Mouse (Mus musculus): Measurements from ENCODE around the gene Klhl6. TPM values are rescaled to one million over a fixed set of nuclear protein-coding genes. Genes with fewer than 3 reads are reported as not detected.
A peak's percentile ranks its signal among the peaks of the same experiment; 100 is the strongest.

Gene Klhl6
- total and polyA plus RNA-seq, 3 experiments: 5.3 to 5.4 (median 5.4) TPM

GRCm38 (mm10) chr16:19977282-19977681 is 5.6 kb downstream of the Klhl6 start:
- Histone ChIP-seq H3K36me3 (ENCODE audit: control insufficient read depth, insufficient read depth, low read length) (peaks cover 20% of the 10 kb centered on the region), H3K4me1 (ENCODE audit: control insufficient read depth, insufficient read depth, low read length) (peaks cover 6% of the 10 kb centered on the region), H3K79me2 (replicated peaks; ENCODE audit: control insufficient read depth, insufficient read depth, low read length) (peaks cover 9% of the 10 kb centered on the region), H3K4me3 (no peak overlapping the region), H3K9ac (ENCODE audit: low read depth, low read length) (no peak overlapping the region), H3K27me3 (ENCODE audit: control insufficient read depth, insufficient read depth, low read length) (no peaks in the 10 kb centered on the region), H3K27ac (peak overlapping the region; percentile 27)
- DNase-seq: no peak
- intact Hi-C loops (cut with DNase I): no loop called here
- no peak for TF ChIP-seq EP300 (IDR thresholded peaks at IDR 0.05; ENCODE audit: insufficient read depth, low read depth, low read length)
- no peak for TF ChIP-seq POLR2A (IDR thresholded peaks at IDR 0.05; ENCODE audit: insufficient read depth, low read depth, low read length)
- TF ChIP-seq CTCF (IDR thresholded peaks at IDR 0.05): no peak
- 56% methylated on average over 5 of the region's 5 CpGs for WGBS

DNA sequence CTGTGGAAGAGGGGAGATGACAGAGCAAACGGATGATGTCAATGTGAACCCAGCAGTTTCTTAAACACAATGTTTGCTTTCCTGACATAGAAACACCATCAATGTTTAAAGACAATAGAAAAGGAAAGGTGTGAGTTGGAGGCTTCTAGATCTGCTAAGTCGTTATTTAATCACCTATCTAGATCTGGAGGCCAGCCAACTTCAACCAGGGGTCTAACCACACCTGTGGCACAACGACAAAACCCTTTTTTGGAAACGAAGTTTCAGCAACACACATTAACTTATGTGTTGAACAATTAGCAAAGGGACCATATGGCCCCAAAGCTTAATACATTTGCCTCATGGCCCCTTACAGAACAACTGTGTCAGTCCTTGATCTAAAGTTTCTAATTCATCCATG is 6.0 kb downstream of the Klhl6 start:
- peaks cover 6% of the 10 kb centered on the region for H3K4me1 ChIP-seq (ENCODE audit: control insufficient read depth, insufficient read depth, low read length)
- no peak for DNase-seq
- intact Hi-C loops (cut with DNase I): no loop called here
- no peak overlapping the region for H3K9ac ChIP-seq (ENCODE audit: low read depth, low read length)
- no peaks in the 10 kb centered on the region for H3K27me3 ChIP-seq (ENCODE audit: control insufficient read depth, insufficient read depth, low read length)
- H3K4me3 ChIP-seq: no peak overlapping the region
- peaks cover 20% of the 10 kb centered on the region for H3K36me3 ChIP-seq (ENCODE audit: control insufficient read depth, insufficient read depth, low read length)
- H3K79me2 ChIP-seq (replicated peaks; ENCODE audit: control insufficient read depth, insufficient read depth, low read length): peaks cover 9% of the 10 kb centered on the region
- TF ChIP-seq POLR2A (IDR thresholded peaks at IDR 0.05; ENCODE audit: insufficient read depth, low read depth, low read length): no peak
- no peak for TF ChIP-seq EP300 (IDR thresholded peaks at IDR 0.05; ENCODE audit: insufficient read depth, low read depth, low read length)
- TF ChIP-seq CTCF (IDR thresholded peaks at IDR 0.05): no peak
- 45% methylated on average over 4 of the region's 4 CpGs for WGBS
- peak overlapping the region; percentile 27 for H3K27ac ChIP-seq

DNA sequence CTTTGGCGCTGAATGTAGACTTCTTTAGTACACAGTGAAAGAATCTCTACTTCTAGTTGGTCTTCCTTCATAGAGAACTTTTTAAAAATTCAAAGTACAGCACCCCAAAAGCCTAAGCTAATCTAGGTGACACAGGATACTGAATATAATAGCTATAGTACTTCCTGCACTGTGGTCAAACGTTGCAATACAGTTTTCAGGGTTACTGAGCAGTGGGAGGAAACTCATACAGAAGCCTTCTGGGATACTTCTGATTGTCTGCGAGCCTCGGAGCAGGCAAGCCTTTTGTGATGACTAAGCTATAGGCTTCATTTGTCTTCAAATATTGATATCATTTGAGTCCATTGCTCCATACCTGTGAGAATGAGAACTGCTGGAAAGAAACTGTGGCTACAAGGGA is 7.4 kb downstream of the Klhl6 start:
- 53% methylated on average over 4 of the region's 4 CpGs for WGBS
- Histone ChIP-seq H3K79me2 (replicated peaks; ENCODE audit: control insufficient read depth, insufficient read depth, low read length) (peaks cover 8% of the 10 kb centered on the region), H3K4me1 (ENCODE audit: control insufficient read depth, insufficient read depth, low read length) (peaks cover 6% of the 10 kb centered on the region), H3K27ac (no peak overlapping the region), H3K27me3 (ENCODE audit: control insufficient read depth, insufficient read depth, low read length) (no peaks in the 10 kb centered on the region), H3K9ac (ENCODE audit: low read depth, low read length) (no peak overlapping the region), H3K36me3 (ENCODE audit: control insufficient read depth, insufficient read depth, low read length) (peaks cover 17% of the 10 kb centered on the region), H3K4me3 (no peak overlapping the region)
- TF ChIP-seq POLR2A (IDR thresholded peaks at IDR 0.05; ENCODE audit: insufficient read depth, low read depth, low read length) (no peak), CTCF (IDR thresholded peaks at IDR 0.05) (no peak), EP300 (IDR thresholded peaks at IDR 0.05; ENCODE audit: insufficient read depth, low read depth, low read length) (no peak)
- no peak for DNase-seq
- intact Hi-C loops (cut with DNase I): no loop called here

GRCm38 (mm10) chr16:19973480-19973879 is 9.4 kb downstream of the Klhl6 start:
- no peak overlapping the region for H3K27ac ChIP-seq
- no peak overlapping the region for H3K4me3 ChIP-seq
- peaks cover 8% of the 10 kb centered on the region for H3K79me2 ChIP-seq (replicated peaks; ENCODE audit: control insufficient read depth, insufficient read depth, low read length)
- no peak overlapping the region for H3K9ac ChIP-seq (ENCODE audit: low read depth, low read length)
- 87% methylated on average over 1 of the region's 1 CpGs for WGBS
- TF ChIP-seq CTCF (IDR thresholded peaks at IDR 0.05) (no peak), EP300 (IDR thresholded peaks at IDR 0.05; ENCODE audit: insufficient read depth, low read depth, low read length) (no peak), POLR2A (IDR thresholded peaks at IDR 0.05; ENCODE audit: insufficient read depth, low read depth, low read length) (no peak)
- H3K27me3 ChIP-seq (ENCODE audit: control insufficient read depth, insufficient read depth, low read length): no peaks in the 10 kb centered on the region
- intact Hi-C loops (cut with DNase I): no loop called here
- H3K36me3 ChIP-seq (ENCODE audit: control insufficient read depth, insufficient read depth, low read length): peaks cover 12% of the 10 kb centered on the region
- H3K4me1 ChIP-seq (ENCODE audit: control insufficient read depth, insufficient read depth, low read length): peaks cover 8% of the 10 kb centered on the region
- peak in 1 of 2 experiments; percentile 31 for DNase-seq

GRCm38 (mm10) chr16:19972736-19973350 is 10.0 kb downstream of the Klhl6 start:
- Histone ChIP-seq H3K4me3 (no peak overlapping the region), H3K79me2 (replicated peaks; ENCODE audit: control insufficient read depth, insufficient read depth, low read length) (0 out of 2 replicates have a peak, but pooled peaks cover 5% of the 10 kb centered on the region), H3K36me3 (ENCODE audit: control insufficient read depth, insufficient read depth, low read length) (peaks cover 12% of the 10 kb centered on the region), H3K27ac (no peak overlapping the region), H3K9ac (ENCODE audit: low read depth, low read length) (no peak overlapping the region), H3K4me1 (ENCODE audit: control insufficient read depth, insufficient read depth, low read length) (peaks cover 8% of the 10 kb centered on the region), H3K27me3 (ENCODE audit: control insufficient read depth, insufficient read depth, low read length) (no peaks in the 10 kb centered on the region)
- TF ChIP-seq EP300 (IDR thresholded peaks at IDR 0.05; ENCODE audit: insufficient read depth, low read depth, low read length): no peak
- no peak for TF ChIP-seq POLR2A (IDR thresholded peaks at IDR 0.05; ENCODE audit: insufficient read depth, low read depth, low read length)
- TF ChIP-seq CTCF (IDR thresholded peaks at IDR 0.05): no peak
- intact Hi-C loops (cut with DNase I): no loop called here
- no peak for DNase-seq

DNA sequence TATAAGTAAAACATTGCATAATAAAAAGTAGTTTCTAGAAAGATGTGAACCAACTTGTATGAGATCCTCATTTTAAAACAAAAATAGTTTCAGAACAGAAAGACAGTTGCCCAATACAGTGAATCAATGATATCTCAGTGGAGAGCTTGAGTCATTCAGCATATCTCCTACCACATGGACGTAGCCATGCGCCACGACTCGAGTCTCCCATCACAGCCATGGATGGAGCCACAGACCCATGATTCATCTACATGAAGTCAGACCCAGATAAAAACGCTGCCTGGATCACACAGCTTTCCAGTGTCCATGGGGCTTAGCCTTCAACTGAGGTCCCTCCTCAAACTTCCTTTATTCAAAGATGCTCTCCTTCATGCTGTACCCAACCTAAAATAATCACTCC is 13.3 kb downstream of the Klhl6 start:
- Histone ChIP-seq H3K79me2 (replicated peaks; ENCODE audit: control insufficient read depth, insufficient read depth, low read length) (peaks cover 4% of the 10 kb centered on the region; the same call in 1 of the 2 replicates), H3K9ac (ENCODE audit: low read depth, low read length) (no peak overlapping the region), H3K4me1 (ENCODE audit: control insufficient read depth, insufficient read depth, low read length) (peaks cover 11% of the 10 kb centered on the region), H3K27ac (no peak overlapping the region), H3K36me3 (ENCODE audit: control insufficient read depth, insufficient read depth, low read length) (peaks cover 15% of the 10 kb centered on the region), H3K4me3 (no peak overlapping the region), H3K27me3 (ENCODE audit: control insufficient read depth, insufficient read depth, low read length) (no peaks in the 10 kb centered on the region)
- intact Hi-C loops (cut with DNase I): no loop called here
- WGBS: 56% methylated on average over 5 of the region's 5 CpGs
- no peak for TF ChIP-seq POLR2A (IDR thresholded peaks at IDR 0.05; ENCODE audit: insufficient read depth, low read depth, low read length)
- no peak for TF ChIP-seq EP300 (IDR thresholded peaks at IDR 0.05; ENCODE audit: insufficient read depth, low read depth, low read length)
- no peak for TF ChIP-seq CTCF (IDR thresholded peaks at IDR 0.05)
- DNase-seq: peak in 1 of 2 experiments; percentile 26

Data from heart, adult 2 months (tissue).